Mouse (Mus musculus) testis, postnatal 10 days (tissue): Measurements from ENCODE around the gene Epn1.
A peak's percentile ranks its signal among the peaks of the same experiment; 100 is the strongest.

ENCODE experiments used
- DNase-seq: peaks from one replicate; pipeline ENCODE4 v3.0.0; 2021; ENCODE audit warnings: low spot score

Epn1 gene

GRCm38 (mm10) chr7:5092831-5093510 lies 12.9 kb downstream of the Epn1 start:
- peak; percentile 51 for DNase-seq

GRCm38 (mm10) chr7:5098769-5099168 lies 18.7 kb downstream of the Epn1 start:
- DNase-seq = no peak

DNA sequence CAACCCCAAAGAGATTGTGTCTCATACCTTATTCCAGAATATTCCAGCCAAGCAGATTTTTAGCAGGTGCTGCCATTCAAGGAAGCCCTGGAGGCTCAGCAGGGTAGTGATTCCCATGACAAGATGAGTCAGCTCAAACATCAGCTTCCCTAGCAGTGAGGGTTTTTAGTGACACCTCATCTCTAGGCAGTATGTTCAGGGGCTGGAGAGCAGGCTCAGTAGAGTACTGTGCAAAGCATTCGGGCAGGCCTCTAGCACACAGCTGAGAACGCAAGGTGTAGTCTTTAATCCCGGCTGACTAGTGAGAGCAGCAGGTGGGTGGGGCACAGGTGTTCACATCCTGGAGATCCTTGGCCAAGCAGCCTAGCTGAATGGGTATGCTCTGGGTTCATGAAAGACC lies 19.8 kb downstream of the Epn1 start:
- no peak for DNase-seq

GRCm38 (mm10) chr7:5101066-5101663 lies 21.1 kb downstream of the Epn1 start:
- no peak for DNase-seq

GRCm38 (mm10) chr7:5102564-5102963 lies 22.5 kb downstream of the Epn1 start:
- no peak for DNase-seq

DNA sequence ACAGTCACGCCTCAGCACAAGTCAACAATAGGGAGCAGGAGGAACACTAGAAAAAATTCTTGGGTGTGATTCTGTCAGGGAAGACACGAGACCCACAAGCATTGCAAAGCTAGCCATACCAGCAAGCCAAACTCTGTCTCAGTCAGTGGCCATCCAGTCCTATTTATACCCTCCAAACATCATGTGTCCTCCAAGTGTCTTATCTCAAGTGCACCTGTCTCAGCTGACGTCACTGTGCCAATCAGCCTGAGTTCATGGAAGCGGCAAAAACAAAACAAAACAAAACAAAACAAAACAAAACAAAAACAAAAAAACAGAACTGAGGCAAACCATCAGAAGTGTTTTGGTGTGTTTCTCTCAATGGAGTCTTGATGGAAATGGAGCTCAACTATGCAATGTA lies 28.2 kb downstream of the Epn1 start:
- DNase-seq = no peak

DNA sequence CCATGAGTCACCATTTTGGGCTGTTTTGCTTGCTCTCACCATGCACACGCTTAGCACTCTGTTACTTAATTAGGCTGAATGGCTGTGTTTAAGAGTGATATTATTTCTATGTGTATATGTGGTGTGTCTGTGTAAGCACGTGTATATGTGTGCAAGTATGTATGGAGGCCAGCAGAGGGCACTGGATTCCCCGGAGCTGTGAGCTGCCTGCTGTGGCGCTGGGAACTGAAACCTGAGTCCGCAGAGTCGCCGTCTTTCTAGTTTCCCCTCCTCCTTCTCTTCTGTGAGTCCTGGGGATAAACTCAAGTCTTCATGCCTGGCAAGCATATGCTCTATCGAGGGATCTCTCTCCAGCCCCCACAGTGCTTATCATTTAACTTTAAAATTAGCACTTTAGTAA lies 29.3 kb downstream of the Epn1 start:
- peak; percentile 11 for DNase-seq

DNA sequence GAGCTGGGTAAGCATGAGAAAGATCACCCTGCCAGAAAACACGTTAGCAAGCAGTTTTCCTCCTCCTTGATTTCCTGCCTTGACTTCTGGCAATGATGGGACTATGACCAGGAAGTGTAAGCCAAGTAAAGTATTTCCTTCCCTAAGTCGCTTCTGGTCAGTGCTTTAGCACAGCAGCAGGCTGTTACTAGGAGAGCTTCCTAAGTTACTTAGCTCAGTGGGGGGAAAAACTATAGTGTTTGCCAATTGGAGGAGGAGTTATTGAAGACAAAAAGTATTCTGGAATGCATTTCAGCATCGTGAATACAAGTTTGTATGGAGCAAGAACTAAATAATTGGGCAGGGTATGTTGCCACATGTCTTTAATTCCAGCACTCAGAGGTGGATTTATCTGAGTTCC lies 32.7 kb downstream of the Epn1 start:
- no peak for DNase-seq

GRCm38 (mm10) chr7:5116850-5117249 lies 36.8 kb downstream of the Epn1 start, which contains the start of gene Rfpl4:
TSS of gene Rfpl4 (minus strand) at chr7:5116950.
- no peak for DNase-seq

GRCm38 (mm10) chr7:5125078-5125477 lies 45.0 kb downstream of the Epn1 start:
- no peak for DNase-seq

- peak; percentile 93 for DNase-seq
Observed at GRCm38 (mm10) chr7:5125549-5126406, 45.7 kb downstream of the Epn1 start, which contains the start of gene Rasl2-9. TSS of gene Rasl2-9 (minus strand) at chr7:5125950.
